In the genomic region with DNA sequence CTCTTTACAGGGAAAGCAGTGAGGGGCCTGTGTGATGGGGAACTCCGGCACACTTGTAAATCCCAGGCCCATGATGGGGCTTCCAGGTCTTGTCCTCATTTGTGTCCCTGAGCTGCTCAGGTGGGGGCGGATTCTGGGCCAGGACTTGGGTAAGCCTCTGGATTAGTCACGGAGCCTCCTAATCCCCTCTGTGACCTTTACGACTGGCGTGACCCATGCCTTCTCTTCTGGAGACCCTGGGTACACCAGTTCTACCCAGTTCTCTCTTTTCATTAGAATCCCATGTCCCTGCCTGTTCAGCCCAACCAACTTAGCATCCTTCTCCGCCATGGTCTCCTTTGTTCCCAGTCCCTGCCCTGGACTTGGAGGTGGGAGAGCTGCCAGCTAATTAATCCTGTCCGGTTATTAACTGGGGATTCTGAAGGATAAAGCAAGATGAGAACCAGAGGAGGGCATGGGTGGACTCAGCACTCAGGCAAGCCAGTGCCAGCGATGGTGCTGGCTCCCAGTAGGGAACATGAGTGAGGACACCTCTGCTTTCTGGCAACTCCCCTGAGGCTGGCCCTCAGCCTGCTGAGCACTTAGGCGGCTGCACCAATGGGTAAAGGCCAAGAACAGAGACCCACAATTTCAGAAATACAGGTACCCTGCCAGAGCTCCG, we compare ENCODE assay signal across 9 mouse cellular contexts. TPM values are rescaled to one million over a fixed set of nuclear protein-coding genes. Genes with fewer than 3 reads are reported as not detected.
DNase-seq lines count a peak whose midpoint lies in the region; ATAC-seq lines count a peak whose summit lies in the region.
"Had no signal": no experiment of that assay in that cellular context is flagged by ENCODE, and none has a peak within 500 bp of the region (broad histone marks: within the 10 kb centered on the region; RNA-seq: fewer than 3 reads in every experiment).

No protein-coding gene starts in this region.

- peak overlapping the region; percentile 63 for H3K4me2 ChIP-seq in kidney, embryonic 15.5 days
- H3K4me2 ChIP-seq in hindbrain, embryonic 11.5 days (replicated peaks; ENCODE audit: low read depth, low read length): peak overlapping the region; percentile 39; the same call in 1 of the 2 replicates
- peak overlapping the region; percentile 53 for H3K4me2 ChIP-seq in midbrain, embryonic 13.5 days (replicated peaks)

- peaks cover 27% of the 10 kb centered on the region for H3K36me3 ChIP-seq in kidney, embryonic 15.5 days
- H3K36me3 ChIP-seq in hindbrain, embryonic 11.5 days (ENCODE audit: control insufficient read depth, insufficient read depth, low read length): peaks cover 18% of the 10 kb centered on the region; the same call in 1 of the 2 replicates
- peaks cover 25% of the 10 kb centered on the region for H3K36me3 ChIP-seq in midbrain, embryonic 13.5 days

- no peaks in the 10 kb centered on the region for H3K9me3 ChIP-seq in kidney, embryonic 15.5 days (replicated peaks)
- H3K9me3 ChIP-seq in hindbrain, embryonic 11.5 days (ENCODE audit: control insufficient read depth, low read length): no peaks in the 10 kb centered on the region
- H3K9me3 ChIP-seq in midbrain, embryonic 13.5 days: no peaks in the 10 kb centered on the region

- H3K9ac ChIP-seq in kidney, embryonic 15.5 days: peak overlapping the region; percentile 14; the same call in 1 of the 2 replicates
- H3K9ac ChIP-seq in hindbrain, embryonic 11.5 days (ENCODE audit: low read depth, low read length): no peak overlapping the region; the same call in 1 of the 2 replicates
- peak overlapping the region; percentile 19 for H3K9ac ChIP-seq in midbrain, embryonic 13.5 days (replicated peaks)

- ATAC-seq in kidney, embryonic 15.5 days (replicated peaks; ENCODE audit: low FRiP score): no peak
- no peak for ATAC-seq in hindbrain, embryonic 11.5 days (ENCODE audit: low FRiP score)
- no peak for ATAC-seq in midbrain, embryonic 13.5 days
- ATAC-seq in megakaryocyte, adult 5-6 weeks (ENCODE audit: poor library complexity, severe bottlenecking): no peak

- H3K4me3 ChIP-seq in kidney, embryonic 15.5 days (replicated peaks): peak overlapping the region; percentile 86; the same call in 1 of the 2 replicates
- no peak overlapping the region; the same call in 1 of the 2 replicates for H3K4me3 ChIP-seq in hindbrain, embryonic 11.5 days (ENCODE audit: low read depth, low read length)
- H3K4me3 ChIP-seq in midbrain, embryonic 13.5 days (replicated peaks): peak overlapping the region; percentile 31; the same call in 1 of the 2 replicates

- 60% methylated on average over 10 of the region's 10 CpGs for WGBS in kidney, embryonic 15.5 days
- WGBS in hindbrain, embryonic 11.5 days: 48% methylated on average over 10 of the region's 10 CpGs
- 18% methylated on average over 10 of the region's 10 CpGs for WGBS in midbrain, embryonic 13.5 days

- DNase-seq in kidney, postnatal 14 days: no peak
- DNase-seq in embryo, embryonic 11 days: peak; percentile 42
- no peak for DNase-seq in hindbrain, embryonic 11.5 days (ENCODE audit: low spot score)
- no peak for DNase-seq in urinary bladder, postnatal 25 days (ENCODE audit: low spot score)
- no peak for DNase-seq in MN1 (ENCODE audit: low spot score)

- H3K27ac ChIP-seq in kidney, embryonic 15.5 days: 0 out of 2 replicates have a peak overlapping the region, but pooled peaks have one; percentile 7
- H3K27ac ChIP-seq in hindbrain, embryonic 11.5 days (ENCODE audit: low read depth, low read length): no peak overlapping the region
- H3K27ac ChIP-seq in midbrain, embryonic 13.5 days: peak overlapping the region; percentile 70

- peaks cover 31% of the 10 kb centered on the region for H3K4me1 ChIP-seq in kidney, embryonic 15.5 days
- H3K4me1 ChIP-seq in hindbrain, embryonic 11.5 days (replicated peaks; ENCODE audit: control insufficient read depth, insufficient read depth, low read length): peaks cover 14% of the 10 kb centered on the region
- peaks cover 36% of the 10 kb centered on the region for H3K4me1 ChIP-seq in midbrain, embryonic 13.5 days (replicated peaks)

- peaks cover 2% of the 10 kb centered on the region; the same call in 1 of the 2 replicates for H3K27me3 ChIP-seq in kidney, embryonic 15.5 days
- H3K27me3 ChIP-seq in hindbrain, embryonic 11.5 days (ENCODE audit: control insufficient read depth, insufficient read depth, low read length): peaks cover 2% of the 10 kb centered on the region; the same call in 1 of the 2 replicates
- H3K27me3 ChIP-seq in midbrain, embryonic 13.5 days: peaks cover 19% of the 10 kb centered on the region

RNA-seq across cellular contexts. Expression of a gene that starts 1.1 kb away (rescaled TPM):
- 130 and 132 TPM in 2 replicates for polyA plus RNA-seq in kidney, embryonic 15.5 days (2015; fragmentation: Nextera tagmentation; extraction: Ambion mirVana)
- 211 and 248 TPM in 2 replicates for polyA plus RNA-seq in hindbrain, embryonic 11.5 days (2014; fragmentation: Nextera tagmentation; extraction: Ambion mirVana)
- polyA plus RNA-seq in midbrain, embryonic 13.5 days (2015; fragmentation: Nextera tagmentation; extraction: Ambion mirVana): 362 and 363 TPM in 2 replicates
- 23.9 and 28.1 TPM in 2 replicates for total RNA-seq in megakaryocyte, adult 5-6 weeks (2015)
- total RNA-seq in megakaryocyte, adult 5-6 weeks (2017): 41.4 and 44.2 TPM in 2 replicates

RNA-seq across cellular contexts. Expression of a gene that starts 9.1 kb away (rescaled TPM):
- 1.4 and 1.6 TPM in 2 replicates for polyA plus RNA-seq in kidney, embryonic 15.5 days (2015; fragmentation: Nextera tagmentation; extraction: Ambion mirVana)
- polyA plus RNA-seq in hindbrain, embryonic 11.5 days (2014; fragmentation: Nextera tagmentation; extraction: Ambion mirVana): 0.48 and 0.57 TPM in 2 replicates
- polyA plus RNA-seq in midbrain, embryonic 13.5 days (2015; fragmentation: Nextera tagmentation; extraction: Ambion mirVana): 0.62 and 0.73 TPM in 2 replicates
- total RNA-seq in megakaryocyte, adult 5-6 weeks (2015): not detected in 2 replicates
- total RNA-seq in megakaryocyte, adult 5-6 weeks (2017): 0.16 TPM in 1 of 2 replicates, not detected in the other

RNA-seq across cellular contexts. Expression of a gene that starts 15.3 kb away (rescaled TPM):
- polyA plus RNA-seq in kidney, embryonic 15.5 days (2015; fragmentation: Nextera tagmentation; extraction: Ambion mirVana): 82.5 and 86.3 TPM in 2 replicates
- 56.7 and 66.0 TPM in 2 replicates for polyA plus RNA-seq in hindbrain, embryonic 11.5 days (2014; fragmentation: Nextera tagmentation; extraction: Ambion mirVana)
- polyA plus RNA-seq in midbrain, embryonic 13.5 days (2015; fragmentation: Nextera tagmentation; extraction: Ambion mirVana): 39.9 and 41.7 TPM in 2 replicates
- 3.5 and 6.5 TPM in 2 replicates for total RNA-seq in megakaryocyte, adult 5-6 weeks (2015)
- total RNA-seq in megakaryocyte, adult 5-6 weeks (2017): 2.6 and 3.9 TPM in 2 replicates

RNA-seq across cellular contexts. Expression of a gene that starts 31.0 kb away (rescaled TPM):
- 2.8 and 3.2 TPM in 2 replicates for polyA plus RNA-seq in kidney, embryonic 15.5 days (2015; fragmentation: Nextera tagmentation; extraction: Ambion mirVana)
- polyA plus RNA-seq in hindbrain, embryonic 11.5 days (2014; fragmentation: Nextera tagmentation; extraction: Ambion mirVana): 1.4 and 1.9 TPM in 2 replicates
- 5.5 and 5.6 TPM in 2 replicates for polyA plus RNA-seq in midbrain, embryonic 13.5 days (2015; fragmentation: Nextera tagmentation; extraction: Ambion mirVana)
- not detected in 2 replicates for total RNA-seq in megakaryocyte, adult 5-6 weeks (2015)
- not detected in 2 replicates for total RNA-seq in megakaryocyte, adult 5-6 weeks (2017)

RNA-seq across cellular contexts. Expression of a gene that starts 31.9 kb away (rescaled TPM):
- 2.5 and 3.1 TPM in 2 replicates for polyA plus RNA-seq in kidney, embryonic 15.5 days (2015; fragmentation: Nextera tagmentation; extraction: Ambion mirVana)
- polyA plus RNA-seq in hindbrain, embryonic 11.5 days (2014; fragmentation: Nextera tagmentation; extraction: Ambion mirVana): 6.3 and 9.1 TPM in 2 replicates
- 22.8 and 24.0 TPM in 2 replicates for polyA plus RNA-seq in midbrain, embryonic 13.5 days (2015; fragmentation: Nextera tagmentation; extraction: Ambion mirVana)
- total RNA-seq in megakaryocyte, adult 5-6 weeks (2015): 0.09 TPM in 1 of 2 replicates, not detected in the other
- not detected in 2 replicates for total RNA-seq in megakaryocyte, adult 5-6 weeks (2017)
- total RNA-seq: granulocyte monocyte progenitor cell, adult 5-6 weeks had no signal
